Mouse (Mus musculus): ENCODE measurements at regions not wholly inside any gene's neighbourhood (a gene's known extent, or its start where the extent isn't known, plus 50 kb on each side); places are given as distances from the start of the nearest gene placed in this dataset.

DNA sequence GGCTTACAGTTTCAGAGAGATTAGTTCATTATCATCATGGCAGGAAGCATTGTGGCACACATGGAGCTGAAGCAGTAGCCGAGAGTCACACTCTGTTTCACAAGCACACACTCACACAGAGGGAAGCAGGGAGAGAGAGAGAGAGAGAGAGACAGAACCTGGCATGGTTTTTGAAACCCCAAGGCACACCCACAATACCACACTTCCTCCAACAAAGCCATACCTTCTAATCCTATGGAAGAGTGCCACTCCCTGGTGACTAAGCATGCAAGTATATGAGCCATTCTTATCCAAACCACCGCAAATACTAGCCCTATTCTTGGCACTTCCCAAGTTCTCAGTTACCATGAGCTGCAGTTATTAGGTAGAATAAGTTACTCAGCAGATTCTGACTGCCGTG, 82.5 kb upstream of the Slc38a4 start:
- DNase-seq (ENCODE audit: low spot score in 2 of 2): no peak
- intact Hi-C loops (cut with DNase I): loop anchor here (5.0 to 10.0 kb wide), 3 partner anchors 186 to 453 kb away; no protein-coding TSS in a partner anchor

- DNase-seq (ENCODE audit: low spot score in 2 of 2): peak in 1 of 2 experiments; percentile 21
- intact Hi-C loops (cut with DNase I): loop anchor here (5.0 to 10.0 kb wide), 3 partner anchors 183 to 450 kb away; no protein-coding TSS in a partner anchor
Observed at GRCm38 (mm10) chr15:97135291-97135690, 79.5 kb upstream of the Slc38a4 start.

- intact Hi-C loops (cut with DNase I): no loop called here
Observed at GRCm38 (mm10) chr15:97127771-97128170, 72.0 kb upstream of the Slc38a4 start.

GRCm38 (mm10) chr15:97125836-97126822, 70.4 kb upstream of the Slc38a4 start:
- intact Hi-C loops (cut with DNase I): no loop called here
- DNase-seq (ENCODE audit: low spot score in 2 of 2): no peak

More at GRCm38 (mm10) chr15:97127771-97128170, 72.0 kb upstream of the Slc38a4 start:
- no peak for DNase-seq (ENCODE audit: low spot score in 2 of 2)

DNA sequence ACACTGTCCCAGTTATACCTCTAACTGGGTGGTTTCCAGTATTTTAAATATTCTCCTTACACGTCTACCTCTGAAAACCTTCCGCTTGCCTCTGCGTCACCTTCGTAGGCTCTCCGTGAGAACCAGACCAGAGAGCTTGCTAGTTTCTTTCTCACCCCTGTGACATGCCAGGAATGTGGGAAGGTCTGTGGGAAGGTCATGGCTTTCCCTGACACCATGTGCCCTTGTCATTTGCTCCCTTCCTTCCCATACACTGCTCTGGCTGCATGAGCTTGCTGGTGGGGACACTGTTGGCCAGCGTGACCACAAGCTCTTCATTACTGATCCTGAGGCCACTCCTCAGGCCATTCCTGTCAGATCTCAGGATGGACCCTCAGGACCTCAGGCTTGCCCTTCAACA, 66.5 kb upstream of the Slc38a4 start:
- DNase-seq (ENCODE audit: low spot score in 2 of 2): no peak
- intact Hi-C loops (cut with DNase I): no loop called here

GRCm38 (mm10) chr15:97112452-97113200, 56.9 kb upstream of the Slc38a4 start:
- intact Hi-C loops (cut with DNase I): no loop called here
- no peak for DNase-seq (ENCODE audit: low spot score in 2 of 2)

GRCm38 (mm10) chr15:97111320-97112192, 55.8 kb upstream of the Slc38a4 start:
- DNase-seq (ENCODE audit: low spot score in 2 of 2): no peak
- intact Hi-C loops (cut with DNase I): no loop called here

DNA sequence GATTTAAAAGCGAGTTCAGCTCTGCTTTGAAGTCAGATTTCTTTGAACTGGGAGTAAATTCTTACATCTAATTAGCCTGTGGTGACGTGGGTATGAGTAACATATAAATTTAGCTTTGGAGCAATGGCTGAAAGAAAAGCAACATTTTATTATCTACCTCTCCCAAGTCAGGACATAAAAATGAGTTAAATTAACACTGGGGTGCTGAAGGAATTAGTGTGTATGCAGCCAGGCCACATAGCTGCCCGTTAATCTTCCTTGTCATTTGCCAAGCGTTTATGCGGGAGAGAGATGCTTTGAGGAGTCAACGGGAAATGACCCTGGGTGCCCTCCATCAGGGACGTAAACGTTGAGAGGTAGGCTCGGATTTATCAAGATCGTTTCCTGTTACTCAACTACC, 52.0 kb upstream of the Slc38a4 start:
- no peak for DNase-seq (ENCODE audit: low spot score in 2 of 2)
- intact Hi-C loops (cut with DNase I): no loop called here

DNA sequence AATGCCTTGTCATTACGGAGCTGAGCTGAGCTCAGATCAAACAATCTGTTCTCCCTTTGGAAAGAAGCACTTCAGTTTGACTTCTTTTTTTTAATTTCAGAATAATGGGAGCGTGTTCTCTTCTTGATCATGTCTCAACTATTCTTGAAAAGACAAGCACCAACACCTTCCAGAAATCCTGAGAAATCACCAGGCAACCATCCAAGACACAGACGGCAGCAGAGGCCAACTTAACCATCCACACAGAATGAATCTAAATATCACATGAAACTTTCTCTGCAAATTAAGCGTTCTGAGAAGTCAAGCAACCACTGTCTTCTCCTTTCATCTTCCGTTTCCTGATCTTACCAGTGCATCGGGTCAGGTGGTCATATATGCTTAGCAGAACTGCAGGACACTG, 50.8 kb upstream of the Slc38a4 start:
- peak; percentile 13 to 15 for DNase-seq (ENCODE audit: low spot score in 2 of 2)
- intact Hi-C loops (cut with DNase I): no loop called here
